Mouse (Mus musculus): ENCODE measurements around the gene Rasl11b.

The Rasl11b gene

GRCm38 (mm10) chr5:74209640-74210039 is 14.6 kb downstream of the Rasl11b start:
- DNase-seq (ENCODE audit: inconsistent ontology term): no peak

- no peak for DNase-seq (ENCODE audit: inconsistent ontology term)
Observed at GRCm38 (mm10) chr5:74211346-74211745, 16.3 kb downstream of the Rasl11b start.

GRCm38 (mm10) chr5:74214501-74215110 is 19.5 kb downstream of the Rasl11b start:
- no peak for DNase-seq (ENCODE audit: inconsistent ontology term)

GRCm38 (mm10) chr5:74215125-74215524 is 20.0 kb downstream of the Rasl11b start:
- DNase-seq (ENCODE audit: inconsistent ontology term): peak; percentile 49

- peak; percentile 61 for DNase-seq (ENCODE audit: inconsistent ontology term)
Observed at GRCm38 (mm10) chr5:74218524-74218923, 23.4 kb downstream of the Rasl11b start.

- DNase-seq (ENCODE audit: inconsistent ontology term): peak; percentile 45
Observed at GRCm38 (mm10) chr5:74222626-74223025, 27.5 kb downstream of the Rasl11b start.

- no peak for DNase-seq (ENCODE audit: inconsistent ontology term)
Observed at GRCm38 (mm10) chr5:74224480-74224879, 29.4 kb downstream of the Rasl11b start.

- DNase-seq (ENCODE audit: inconsistent ontology term): no peak
Observed at GRCm38 (mm10) chr5:74226183-74226582, 31.1 kb downstream of the Rasl11b start.

GRCm38 (mm10) chr5:74227352-74227751 is 32.3 kb downstream of the Rasl11b start:
- DNase-seq (ENCODE audit: inconsistent ontology term): no peak

- no peak for DNase-seq (ENCODE audit: inconsistent ontology term)
Observed at GRCm38 (mm10) chr5:74228938-74229337, 33.9 kb downstream of the Rasl11b start.

GRCm38 (mm10) chr5:74229775-74230413 is 34.8 kb downstream of the Rasl11b start:
- DNase-seq (ENCODE audit: inconsistent ontology term): no peak

- no peak for DNase-seq (ENCODE audit: inconsistent ontology term)
Observed at GRCm38 (mm10) chr5:74230525-74230924, 35.4 kb downstream of the Rasl11b start.

GRCm38 (mm10) chr5:74233808-74234207 is 38.7 kb downstream of the Rasl11b start:
- no peak for DNase-seq (ENCODE audit: inconsistent ontology term)

- DNase-seq (ENCODE audit: inconsistent ontology term): no peak
Observed at GRCm38 (mm10) chr5:74239369-74239768, 44.3 kb downstream of the Rasl11b start.

GRCm38 (mm10) chr5:74240298-74240697 is 45.2 kb downstream of the Rasl11b start:
- no peak for DNase-seq (ENCODE audit: inconsistent ontology term)

GRCm38 (mm10) chr5:74240926-74241680 is 46.0 kb downstream of the Rasl11b start:
- no peak for DNase-seq (ENCODE audit: inconsistent ontology term)

GRCm38 (mm10) chr5:74242654-74243053 is 47.6 kb downstream of the Rasl11b start:
- DNase-seq (ENCODE audit: inconsistent ontology term): no peak

GRCm38 (mm10) chr5:74244406-74245019 is 49.4 kb downstream of the Rasl11b start:
- no peak for DNase-seq (ENCODE audit: inconsistent ontology term)

GRCm38 (mm10) chr5:74245641-74246145 is 50.6 kb downstream of the Rasl11b start:
- no peak for DNase-seq (ENCODE audit: inconsistent ontology term)

- peak; percentile 71 for DNase-seq (ENCODE audit: inconsistent ontology term)
Observed at GRCm38 (mm10) chr5:74246453-74246852, 51.4 kb downstream of the Rasl11b start.

GRCm38 (mm10) chr5:74246971-74247370 is 51.9 kb downstream of the Rasl11b start:
- DNase-seq (ENCODE audit: inconsistent ontology term): no peak
